Mouse (Mus musculus): ENCODE measurements around the gene Bsn. TPM values are rescaled to one million over a fixed set of nuclear protein-coding genes. Genes with fewer than 3 reads are reported as not detected.

The Bsn gene
- polyA plus RNA-seq, 1 experiment from 2014 or later, result 4.1 TPM

GRCm38 (mm10) chr9:108054331-108055040 lies 135.7 kb downstream of the Bsn start:
- Histone ChIP-seq H3K4me2 (ENCODE audit: low read length) (no peak overlapping the region), H3K9me3 (ENCODE audit: control insufficient read depth, low read length) (no peaks in the 10 kb centered on the region), H3K4me1 (replicated peaks; ENCODE audit: control insufficient read depth, insufficient read depth, low read length) (peaks cover 12% of the 10 kb centered on the region; the same call in 1 of the 2 replicates), H3K4me3 (ENCODE audit: low read depth, low read length) (no peak overlapping the region), H3K9ac (ENCODE audit: low read length) (no peak overlapping the region), H3K27me3 (replicated peaks; ENCODE audit: control insufficient read depth, insufficient read depth, low read length) (no peaks in the 10 kb centered on the region), H3K36me3 (ENCODE audit: control insufficient read depth, insufficient read depth, low read length) (peaks cover 57% of the 10 kb centered on the region), H3K27ac (ENCODE audit: low read depth) (no peak overlapping the region)
- ATAC-seq (replicated peaks; ENCODE audit: low FRiP score, low TSS enrichment, low read depth) (no peak), DNase-seq (ENCODE audit: low spot score) (no peak)
- 90% methylated on average over 22 of the region's 22 CpGs for WGBS

GRCm38 (mm10) chr9:108053665-108054225 lies 136.4 kb downstream of the Bsn start:
- WGBS, result 90% methylated on average over 15 of the region's 15 CpGs
- peaks cover 49% of the 10 kb centered on the region for H3K36me3 ChIP-seq (ENCODE audit: control insufficient read depth, insufficient read depth, low read length)
- peaks cover 12% of the 10 kb centered on the region; the same call in 1 of the 2 replicates for H3K4me1 ChIP-seq (replicated peaks; ENCODE audit: control insufficient read depth, insufficient read depth, low read length)
- no peak overlapping the region for H3K9ac ChIP-seq (ENCODE audit: low read length)
- H3K27ac ChIP-seq (ENCODE audit: low read depth), result 0 out of 2 replicates have a peak overlapping the region, but pooled peaks have one; percentile 47
- H3K4me3 ChIP-seq (ENCODE audit: low read depth, low read length), result no peak overlapping the region
- H3K27me3 ChIP-seq (replicated peaks; ENCODE audit: control insufficient read depth, insufficient read depth, low read length), result no peaks in the 10 kb centered on the region
- H3K4me2 ChIP-seq (ENCODE audit: low read length), result peak overlapping the region; percentile 47
- no peaks in the 10 kb centered on the region for H3K9me3 ChIP-seq (ENCODE audit: control insufficient read depth, low read length)
- DNase-seq (ENCODE audit: low spot score) (no peak), ATAC-seq (replicated peaks; ENCODE audit: low FRiP score, low TSS enrichment, low read depth) (no peak)

GRCm38 (mm10) chr9:108052885-108053664 lies 137.1 kb downstream of the Bsn start, which contains the start of gene Amigo3:
TSS of gene Amigo3 (plus strand) at chr9:108053159.
- Histone ChIP-seq H3K9ac (ENCODE audit: low read length) (0 out of 2 replicates have a peak within 1 kb of the TSS, but pooled peaks have one; percentile 20), H3K27ac (ENCODE audit: low read depth) (peak within 1 kb of the TSS; percentile 47; the same call in 1 of the 2 replicates), H3K4me1 (replicated peaks; ENCODE audit: control insufficient read depth, insufficient read depth, low read length) (peaks cover 16% of the 10 kb centered on the region; the same call in 1 of the 2 replicates), H3K4me2 (ENCODE audit: low read length) (peak within 1 kb of the TSS; percentile 47), H3K4me3 (ENCODE audit: low read depth, low read length) (peak within 1 kb of the TSS; percentile 12; the same call in 1 of the 2 replicates), H3K27me3 (replicated peaks; ENCODE audit: control insufficient read depth, insufficient read depth, low read length) (no peaks in the 10 kb centered on the region), H3K9me3 (ENCODE audit: control insufficient read depth, low read length) (no peaks in the 10 kb centered on the region), H3K36me3 (ENCODE audit: control insufficient read depth, insufficient read depth, low read length) (peaks cover 48% of the 10 kb centered on the region)
- WGBS, result 51% methylated on average over 20 of the region's 20 CpGs
- ATAC-seq (replicated peaks; ENCODE audit: low FRiP score, low TSS enrichment, low read depth), result peak; percentile 38
- DNase-seq (ENCODE audit: low spot score), result peak; percentile 98

- no peaks in the 10 kb centered on the region for H3K27me3 ChIP-seq (replicated peaks; ENCODE audit: control insufficient read depth, insufficient read depth, low read length)
- no peak overlapping the region for H3K27ac ChIP-seq (ENCODE audit: low read depth)
- no peak overlapping the region for H3K4me2 ChIP-seq (ENCODE audit: low read length)
- peaks cover 19% of the 10 kb centered on the region; the same call in 1 of the 2 replicates for H3K4me1 ChIP-seq (replicated peaks; ENCODE audit: control insufficient read depth, insufficient read depth, low read length)
- ATAC-seq (replicated peaks; ENCODE audit: low FRiP score, low TSS enrichment, low read depth) (no peak), DNase-seq (ENCODE audit: low spot score) (no peak)
- H3K36me3 ChIP-seq (ENCODE audit: control insufficient read depth, insufficient read depth, low read length), result peaks cover 51% of the 10 kb centered on the region
- no peak overlapping the region for H3K4me3 ChIP-seq (ENCODE audit: low read depth, low read length)
- 72% methylated on average over 7 of the region's 7 CpGs for WGBS
- H3K9me3 ChIP-seq (ENCODE audit: control insufficient read depth, low read length), result no peaks in the 10 kb centered on the region
- H3K9ac ChIP-seq (ENCODE audit: low read length), result no peak overlapping the region
These were observed 137.8 kb downstream of the Bsn start for GRCm38 (mm10) chr9:108052411-108052810.

GRCm38 (mm10) chr9:108051931-108052220 lies 138.3 kb downstream of the Bsn start:
- Histone ChIP-seq H3K9ac (ENCODE audit: low read length) (no peak overlapping the region), H3K36me3 (ENCODE audit: control insufficient read depth, insufficient read depth, low read length) (peaks cover 55% of the 10 kb centered on the region), H3K27me3 (replicated peaks; ENCODE audit: control insufficient read depth, insufficient read depth, low read length) (no peaks in the 10 kb centered on the region), H3K4me3 (ENCODE audit: low read depth, low read length) (no peak overlapping the region), H3K4me1 (replicated peaks; ENCODE audit: control insufficient read depth, insufficient read depth, low read length) (peaks cover 19% of the 10 kb centered on the region; the same call in 1 of the 2 replicates), H3K27ac (ENCODE audit: low read depth) (no peak overlapping the region), H3K4me2 (ENCODE audit: low read length) (no peak overlapping the region), H3K9me3 (ENCODE audit: control insufficient read depth, low read length) (no peaks in the 10 kb centered on the region)
- WGBS, result 79% methylated on average over 4 of the region's 4 CpGs
- DNase-seq (ENCODE audit: low spot score) (no peak), ATAC-seq (replicated peaks; ENCODE audit: low FRiP score, low TSS enrichment, low read depth) (no peak)

- Histone ChIP-seq H3K36me3 (ENCODE audit: control insufficient read depth, insufficient read depth, low read length) (peaks cover 55% of the 10 kb centered on the region), H3K27ac (ENCODE audit: low read depth) (no peak overlapping the region), H3K9me3 (ENCODE audit: control insufficient read depth, low read length) (no peaks in the 10 kb centered on the region), H3K4me3 (ENCODE audit: low read depth, low read length) (no peak overlapping the region), H3K4me2 (ENCODE audit: low read length) (no peak overlapping the region), H3K9ac (ENCODE audit: low read length) (no peak overlapping the region), H3K4me1 (replicated peaks; ENCODE audit: control insufficient read depth, insufficient read depth, low read length) (peaks cover 19% of the 10 kb centered on the region; the same call in 1 of the 2 replicates), H3K27me3 (replicated peaks; ENCODE audit: control insufficient read depth, insufficient read depth, low read length) (no peaks in the 10 kb centered on the region)
- DNase-seq (ENCODE audit: low spot score) (no peak), ATAC-seq (replicated peaks; ENCODE audit: low FRiP score, low TSS enrichment, low read depth) (no peak)
- WGBS, result 94% methylated on average over 15 of the region's 15 CpGs
These were observed 138.8 kb downstream of the Bsn start for GRCm38 (mm10) chr9:108051184-108051930.

- peak overlapping the region; percentile 91 for H3K4me3 ChIP-seq (ENCODE audit: low read depth, low read length)
- H3K27me3 ChIP-seq (replicated peaks; ENCODE audit: control insufficient read depth, insufficient read depth, low read length), result no peaks in the 10 kb centered on the region
- DNase-seq (ENCODE audit: low spot score), result no peak
- ATAC-seq (replicated peaks; ENCODE audit: low FRiP score, low TSS enrichment, low read depth), result peak; percentile 14
- H3K9me3 ChIP-seq (ENCODE audit: control insufficient read depth, low read length), result no peaks in the 10 kb centered on the region
- peaks cover 19% of the 10 kb centered on the region; the same call in 1 of the 2 replicates for H3K4me1 ChIP-seq (replicated peaks; ENCODE audit: control insufficient read depth, insufficient read depth, low read length)
- peak overlapping the region; percentile 82 for H3K9ac ChIP-seq (ENCODE audit: low read length)
- peaks cover 60% of the 10 kb centered on the region for H3K36me3 ChIP-seq (ENCODE audit: control insufficient read depth, insufficient read depth, low read length)
- peak overlapping the region; percentile 93 for H3K4me2 ChIP-seq (ENCODE audit: low read length)
- H3K27ac ChIP-seq (ENCODE audit: low read depth), result peak overlapping the region; percentile 80
- WGBS, result 41% methylated on average over 15 of the region's 15 CpGs
These were observed 140.5 kb downstream of the Bsn start for GRCm38 (mm10) chr9:108049561-108050251.
